Mouse (Mus musculus): ENCODE measurements around the gene Slc38a10.

GRCm38 (mm10) chr11:120129281-120129680, 21.9 kb downstream of the Slc38a10 start:
- no peak for TF ChIP-seq EP300 (IDR thresholded peaks at IDR 0.05; ENCODE audit: low read depth)
- no peak for TF ChIP-seq CTCF (IDR thresholded peaks at IDR 0.05; ENCODE audit: low read depth)

Data from heart, postnatal 0 days (tissue).